Mouse (Mus musculus): ENCODE data around the gene Plekha1. TPM values are rescaled to one million over a fixed set of nuclear protein-coding genes. Genes with fewer than 3 reads are reported as not detected.

Gene Plekha1
- total and polyA plus RNA-seq, 2 experiments from 2014 or later = 44.2 to 72.6 TPM

DNA sequence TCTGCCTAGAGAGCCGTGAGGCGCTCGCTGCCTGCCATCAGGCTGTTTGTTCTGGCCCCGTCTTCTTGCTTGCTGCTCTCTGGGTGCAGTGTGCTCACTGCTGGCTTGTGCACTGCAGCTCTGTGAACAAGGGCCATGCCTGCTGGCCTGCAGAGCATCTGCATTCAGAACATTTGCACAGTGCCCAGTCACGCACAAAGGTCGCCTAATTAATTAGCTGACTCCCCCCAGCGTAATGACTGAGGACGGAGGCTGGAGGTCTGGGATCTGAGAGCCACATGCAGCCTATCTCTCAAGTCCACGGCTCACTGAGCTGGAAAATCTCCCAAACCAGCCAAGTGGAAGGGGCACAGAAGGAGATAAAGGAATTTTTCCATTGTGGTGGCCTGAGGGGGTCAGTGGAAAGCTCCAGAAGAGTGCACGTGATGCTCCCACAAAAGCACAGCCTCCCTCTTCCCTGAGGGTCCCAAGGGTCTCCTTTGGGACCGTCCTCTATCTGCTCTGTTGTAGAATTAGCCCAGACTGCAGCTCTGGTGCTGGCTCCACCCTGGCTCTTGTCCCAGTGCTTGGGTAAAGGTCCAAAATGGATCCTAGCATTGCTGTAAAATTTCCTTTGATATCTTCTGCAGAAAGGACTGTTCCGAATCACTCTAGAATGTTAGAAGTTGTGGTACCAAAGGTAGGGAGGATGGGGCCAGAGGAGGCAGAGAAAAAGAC is 27.5 kb upstream of the Plekha1 start:
- no peak overlapping the region for H3K9ac ChIP-seq (replicated peaks; ENCODE audit: low read length)
- no peaks in the 10 kb centered on the region for H3K9me3 ChIP-seq (ENCODE audit: low read length)
- ATAC-seq = peak; percentile 84
- H3K4me3 ChIP-seq (ENCODE audit: low read length) = no peak overlapping the region
- H3K4me2 ChIP-seq (ENCODE audit: low read depth, low read length) = no peak overlapping the region
- peak; percentile 20; the same call in 1 of the 2 replicates for TF ChIP-seq CTCF (IDR thresholded peaks at IDR 0.05; ENCODE audit: low read depth)
- 9% methylated on average over 12 of the region's 12 CpGs for WGBS
- no peaks in the 10 kb centered on the region for H3K36me3 ChIP-seq (ENCODE audit: insufficient read depth, low read length)
- peak; percentile 87 for DNase-seq (ENCODE audit: low spot score)
- peak overlapping the region; percentile 71 for H3K27ac ChIP-seq
- no peaks in the 10 kb centered on the region for H3K27me3 ChIP-seq (ENCODE audit: insufficient read depth, low read length)
- peaks cover 24% of the 10 kb centered on the region for H3K4me1 ChIP-seq (ENCODE audit: insufficient read depth, low read length)

GRCm38 (mm10) chr7:130838658-130839025 is 26.9 kb upstream of the Plekha1 start:
- TF ChIP-seq CTCF (IDR thresholded peaks at IDR 0.05; ENCODE audit: low read depth) = no peak
- Histone ChIP-seq H3K9me3 (ENCODE audit: low read length) (no peaks in the 10 kb centered on the region), H3K9ac (replicated peaks; ENCODE audit: low read length) (no peak overlapping the region), H3K36me3 (ENCODE audit: insufficient read depth, low read length) (no peaks in the 10 kb centered on the region), H3K27me3 (ENCODE audit: insufficient read depth, low read length) (no peaks in the 10 kb centered on the region), H3K4me3 (ENCODE audit: low read length) (no peak overlapping the region), H3K4me1 (ENCODE audit: insufficient read depth, low read length) (peaks cover 24% of the 10 kb centered on the region), H3K4me2 (ENCODE audit: low read depth, low read length) (no peak overlapping the region), H3K27ac (peak overlapping the region; percentile 71)
- no peak for DNase-seq (ENCODE audit: low spot score)
- no peak for ATAC-seq
- 33% methylated on average over 3 of the region's 3 CpGs for WGBS

DNA sequence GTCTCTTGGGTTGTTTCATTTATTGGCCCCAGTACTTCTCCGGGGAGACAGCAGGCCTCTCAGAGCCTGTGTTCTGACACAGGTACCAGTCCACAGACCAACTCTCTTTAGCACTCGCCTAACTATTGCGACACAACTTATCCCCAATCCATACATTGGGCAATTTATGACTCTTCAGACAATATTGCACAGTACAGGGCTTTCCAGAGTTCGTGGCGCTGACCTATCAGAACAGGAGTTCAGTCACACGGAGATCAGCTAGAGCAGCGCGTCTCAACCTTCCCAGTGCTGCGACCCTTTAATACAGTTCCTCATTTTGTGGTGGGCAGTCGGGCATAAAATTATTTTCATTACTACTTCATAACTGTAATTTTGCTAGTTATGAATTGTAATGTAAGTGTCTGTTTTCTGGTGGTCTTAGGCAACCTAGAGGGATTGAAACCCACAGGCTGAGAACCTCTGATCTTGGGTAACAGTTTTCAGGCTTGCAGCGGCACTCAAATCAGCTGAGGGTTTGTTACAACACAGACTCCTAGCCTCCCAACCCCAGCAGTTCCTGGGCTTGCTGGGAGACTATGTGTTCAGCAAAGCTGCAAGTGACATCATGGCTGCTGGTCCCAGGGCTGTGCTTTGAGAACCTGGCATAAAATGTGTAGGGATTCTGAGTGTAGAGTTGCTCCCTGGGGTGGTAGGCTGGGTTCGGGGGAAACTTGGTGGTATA is 26.0 kb upstream of the Plekha1 start:
- Histone ChIP-seq H3K27me3 (ENCODE audit: insufficient read depth, low read length) (no peaks in the 10 kb centered on the region), H3K4me3 (ENCODE audit: low read length) (no peak overlapping the region), H3K27ac (no peak overlapping the region), H3K4me2 (ENCODE audit: low read depth, low read length) (no peak overlapping the region), H3K4me1 (ENCODE audit: insufficient read depth, low read length) (peaks cover 23% of the 10 kb centered on the region), H3K9ac (replicated peaks; ENCODE audit: low read length) (no peak overlapping the region), H3K9me3 (ENCODE audit: low read length) (no peaks in the 10 kb centered on the region), H3K36me3 (ENCODE audit: insufficient read depth, low read length) (no peaks in the 10 kb centered on the region)
- no peak for TF ChIP-seq CTCF (IDR thresholded peaks at IDR 0.05; ENCODE audit: low read depth)
- DNase-seq (ENCODE audit: low spot score) (no peak), ATAC-seq (no peak)
- WGBS = 80% methylated on average over 12 of the region's 12 CpGs

GRCm38 (mm10) chr7:130847164-130847718 is 18.3 kb upstream of the Plekha1 start:
- Histone ChIP-seq H3K9me3 (ENCODE audit: low read length) (no peaks in the 10 kb centered on the region), H3K27me3 (ENCODE audit: insufficient read depth, low read length) (no peaks in the 10 kb centered on the region), H3K4me3 (ENCODE audit: low read length) (no peak overlapping the region), H3K9ac (replicated peaks; ENCODE audit: low read length) (no peak overlapping the region), H3K4me1 (ENCODE audit: insufficient read depth, low read length) (no peaks in the 10 kb centered on the region), H3K27ac (no peak overlapping the region), H3K4me2 (ENCODE audit: low read depth, low read length) (no peak overlapping the region), H3K36me3 (ENCODE audit: insufficient read depth, low read length) (no peaks in the 10 kb centered on the region)
- 86% methylated on average over 17 of the region's 17 CpGs for WGBS
- ATAC-seq (no peak), DNase-seq (ENCODE audit: low spot score) (no peak)
- no peak for TF ChIP-seq CTCF (IDR thresholded peaks at IDR 0.05; ENCODE audit: low read depth)

DNA sequence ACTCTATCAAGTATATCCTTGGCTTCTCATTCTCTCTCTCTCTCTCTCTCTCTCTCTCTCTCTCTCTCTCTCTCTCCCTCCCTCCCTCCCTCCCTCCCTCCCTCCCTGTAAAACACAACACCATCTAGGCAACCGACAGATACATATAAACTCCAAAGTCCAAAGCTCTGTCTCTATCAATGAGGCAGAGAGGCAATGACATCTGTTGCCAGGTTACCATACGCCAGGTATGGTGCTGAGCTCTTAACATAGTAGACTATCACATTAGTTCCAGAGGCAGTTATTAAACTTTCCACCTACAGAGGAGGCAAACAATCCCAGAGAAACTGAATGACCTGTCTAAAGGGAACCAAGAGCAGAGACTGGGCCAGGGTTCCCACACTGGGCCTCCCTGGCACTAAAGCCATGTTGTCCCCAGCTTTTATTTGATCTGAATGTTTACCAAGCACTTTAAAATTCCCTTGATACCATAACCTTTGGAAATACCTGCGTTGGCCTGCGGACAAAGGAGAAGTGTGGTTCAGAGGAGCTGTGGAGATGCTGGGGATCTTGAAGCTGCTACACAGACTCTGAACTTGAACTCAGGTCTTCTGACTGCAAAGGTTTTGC is 10.8 kb upstream of the Plekha1 start:
- H3K9me3 ChIP-seq (ENCODE audit: low read length) = no peaks in the 10 kb centered on the region
- no peaks in the 10 kb centered on the region for H3K4me1 ChIP-seq (ENCODE audit: insufficient read depth, low read length)
- no peaks in the 10 kb centered on the region for H3K36me3 ChIP-seq (ENCODE audit: insufficient read depth, low read length)
- no peak overlapping the region for H3K9ac ChIP-seq (replicated peaks; ENCODE audit: low read length)
- no peaks in the 10 kb centered on the region for H3K27me3 ChIP-seq (ENCODE audit: insufficient read depth, low read length)
- 69% methylated on average over 4 of the region's 4 CpGs for WGBS
- H3K4me3 ChIP-seq (ENCODE audit: low read length) = no peak overlapping the region
- DNase-seq (ENCODE audit: low spot score) (no peak), ATAC-seq (no peak)
- no peak overlapping the region for H3K27ac ChIP-seq
- H3K4me2 ChIP-seq (ENCODE audit: low read depth, low read length) = no peak overlapping the region
- no peak for TF ChIP-seq CTCF (IDR thresholded peaks at IDR 0.05; ENCODE audit: low read depth)

DNA sequence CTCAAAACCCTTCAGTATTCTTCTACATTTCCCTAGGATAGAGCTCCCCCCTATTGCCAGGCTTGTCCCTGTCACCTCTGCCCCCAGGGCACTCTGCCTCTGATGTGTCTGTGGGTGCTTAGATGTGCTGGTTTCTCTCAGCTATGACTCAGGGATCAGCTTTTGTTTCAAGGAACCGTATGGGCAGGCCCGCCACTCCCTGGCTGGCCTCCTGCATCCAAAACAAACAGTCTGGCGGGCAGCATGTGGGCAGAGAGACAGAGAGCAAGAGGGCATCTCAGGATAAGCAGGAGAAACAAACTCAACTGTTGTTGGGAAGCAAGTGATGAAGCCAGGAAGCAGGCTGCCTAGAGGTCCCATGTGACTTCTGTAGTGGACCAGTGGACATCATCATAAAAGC is 9.9 kb upstream of the Plekha1 start:
- WGBS = 26% methylated on average over 3 of the region's 3 CpGs
- Histone ChIP-seq H3K27ac (no peak overlapping the region), H3K4me2 (ENCODE audit: low read depth, low read length) (no peak overlapping the region), H3K27me3 (ENCODE audit: insufficient read depth, low read length) (no peaks in the 10 kb centered on the region), H3K4me1 (ENCODE audit: insufficient read depth, low read length) (peaks cover 2% of the 10 kb centered on the region; the same call in 1 of the 2 replicates), H3K9ac (replicated peaks; ENCODE audit: low read length) (no peak overlapping the region), H3K9me3 (ENCODE audit: low read length) (no peaks in the 10 kb centered on the region), H3K4me3 (ENCODE audit: low read length) (no peak overlapping the region), H3K36me3 (ENCODE audit: insufficient read depth, low read length) (no peaks in the 10 kb centered on the region)
- no peak for DNase-seq (ENCODE audit: low spot score)
- TF ChIP-seq CTCF (IDR thresholded peaks at IDR 0.05; ENCODE audit: low read depth) = no peak
- no peak for ATAC-seq
